Mouse (Mus musculus) mouse embryonic stem cell (cell line): ENCODE data around the gene Wbp2nl.

ENCODE experiments used
- in situ Hi-C, 2 experiments: fragments of 300-500 bp; cut with MboI; formaldehyde crosslinking; loops; 1 replicate in 1 of 2; 3 replicates in 1 of 2; pipeline ENCODE4 v1.14.3; 2019 to 2020; ENCODE audit warnings: low sequenced_read_pairs in 2 of 2, low pct_unique_long_range_greater_than_20kb in 1 of 2, mixed read lengths in 1 of 2; ENCODE audit not compliant: unreplicated experiment in 1 of 2

Wbp2nl gene

GRCm38 (mm10) chr15:82298764-82299561, at the start of gene Wbp2nl:
Wbp2nl (plus strand) TSS chr15:82298954.
- in situ Hi-C loops: loop anchor here in 1 of 2 experiments (25.0 kb wide), 1 partner anchor 763 kb away; no protein-coding TSS in a partner anchor

- in situ Hi-C loops: no loop called here
Observed at GRCm38 (mm10) chr15:82251579-82251978, 47.2 kb upstream of the Wbp2nl start.

- in situ Hi-C loops: no loop called here
Observed at GRCm38 (mm10) chr15:82252097-82252496, 46.7 kb upstream of the Wbp2nl start, which contains the start of gene 1500009C09Rik. 1500009C09Rik (plus strand) TSS chr15:82252397.

GRCm38 (mm10) chr15:82255248-82255647, 43.5 kb upstream of the Wbp2nl start:
- in situ Hi-C loops: no loop called here

- in situ Hi-C loops: no loop called here
Observed at GRCm38 (mm10) chr15:82255944-82256383, 42.8 kb upstream of the Wbp2nl start.

- in situ Hi-C loops: no loop called here
Observed at GRCm38 (mm10) chr15:82259510-82259909, 39.2 kb upstream of the Wbp2nl start.

GRCm38 (mm10) chr15:82266356-82266755, 32.4 kb upstream of the Wbp2nl start:
- in situ Hi-C loops: loop anchor here in 1 of 2 experiments (10.0 kb wide), 1 partner anchor 778 kb away; no protein-coding TSS in a partner anchor

- in situ Hi-C loops: loop anchor here in 1 of 2 experiments (10.0 kb wide), 1 partner anchor 777 kb away; no protein-coding TSS in a partner anchor
Observed at GRCm38 (mm10) chr15:82268185-82268584, 30.6 kb upstream of the Wbp2nl start.

- in situ Hi-C loops: loop anchor here in 1 of 2 experiments (10.0 kb wide), 1 partner anchor 776 kb away; no protein-coding TSS in a partner anchor
Observed at GRCm38 (mm10) chr15:82268783-82269182, 30.0 kb upstream of the Wbp2nl start.

- in situ Hi-C loops: no loop called here
Observed at GRCm38 (mm10) chr15:82271201-82271600, 27.6 kb upstream of the Wbp2nl start.

GRCm38 (mm10) chr15:82272295-82272694, 26.5 kb upstream of the Wbp2nl start:
- in situ Hi-C loops: no loop called here

GRCm38 (mm10) chr15:82274593-82274926, 24.2 kb upstream of the Wbp2nl start, which contains the start of gene Sept3:
Sept3 (plus strand) TSS chr15:82274893.
- in situ Hi-C loops: no loop called here

GRCm38 (mm10) chr15:82274927-82275901, 23.5 kb upstream of the Wbp2nl start:
- in situ Hi-C loops: loop anchor here in 1 of 2 experiments (25.0 kb wide), 1 partner anchor 787 kb away; no protein-coding TSS in a partner anchor

- in situ Hi-C loops: loop anchor here in 1 of 2 experiments (25.0 kb wide), 1 partner anchor 785 kb away; no protein-coding TSS in a partner anchor
Observed at GRCm38 (mm10) chr15:82277591-82277990, 21.2 kb upstream of the Wbp2nl start.

- in situ Hi-C loops: loop anchor here in 1 of 2 experiments (25.0 kb wide), 1 partner anchor 782 kb away; no protein-coding TSS in a partner anchor
Observed at GRCm38 (mm10) chr15:82280638-82281037, 18.1 kb upstream of the Wbp2nl start.

- in situ Hi-C loops: loop anchor here in 1 of 2 experiments (25.0 kb wide), 1 partner anchor 776 kb away; no protein-coding TSS in a partner anchor
Observed at GRCm38 (mm10) chr15:82286157-82286556, 12.6 kb upstream of the Wbp2nl start.

- in situ Hi-C loops: loop anchor here in 1 of 2 experiments (25.0 kb wide), 1 partner anchor 772 kb away; no protein-coding TSS in a partner anchor
Observed at GRCm38 (mm10) chr15:82290252-82290651, 8.5 kb upstream of the Wbp2nl start.

GRCm38 (mm10) chr15:82292851-82293250, 5.9 kb upstream of the Wbp2nl start:
- in situ Hi-C loops: loop anchor here in 1 of 2 experiments (25.0 kb wide), 1 partner anchor 769 kb away; no protein-coding TSS in a partner anchor
